ENCODE assay signal across 12 mouse cellular contexts in the genomic region with DNA sequence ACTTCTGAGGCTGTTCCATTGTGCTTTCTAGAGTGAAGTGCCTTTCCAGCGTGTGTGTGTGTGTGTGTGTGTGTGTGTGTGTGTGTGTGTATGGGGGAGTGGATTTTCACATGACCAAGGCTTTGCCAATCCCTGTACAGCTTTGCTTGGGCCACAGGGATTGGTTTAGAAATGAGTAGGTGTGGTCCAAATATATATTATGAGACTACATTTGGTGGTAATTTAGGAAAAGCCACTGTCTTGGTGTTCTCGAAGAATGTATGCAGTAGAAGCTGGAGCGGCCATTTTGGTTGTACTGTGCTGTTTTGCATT.
DNase-seq lines count a peak whose midpoint lies in the region; ATAC-seq lines count a peak whose summit lies in the region.
"Had no signal": no experiment of that assay in that cellular context is flagged by ENCODE, and none has a peak within 500 bp of the region (broad histone marks: within the 10 kb centered on the region; RNA-seq: fewer than 3 reads in every experiment).

No protein-coding gene starts in this region.

- peaks cover 6% of the 10 kb centered on the region; the same call in 1 of the 2 replicates for H3K4me1 ChIP-seq in neural tube, embryonic 11.5 days (ENCODE audit: control insufficient read depth, insufficient read depth, low read length)
- H3K4me1 ChIP-seq in hindbrain, embryonic 11.5 days (replicated peaks; ENCODE audit: control insufficient read depth, insufficient read depth, low read length): no peaks in the 10 kb centered on the region
- H3K4me1 ChIP-seq in midbrain, embryonic 12.5 days: peaks cover 13% of the 10 kb centered on the region
- peaks cover 15% of the 10 kb centered on the region for H3K4me1 ChIP-seq in neural tube, embryonic 15.5 days
- H3K4me1 ChIP-seq in kidney, embryonic 14.5 days (ENCODE audit: control insufficient read depth, insufficient read depth, low read length): no peaks in the 10 kb centered on the region
- H3K4me1 ChIP-seq: liver, embryonic 12.5 days had no signal

- no peaks in the 10 kb centered on the region for H3K9me3 ChIP-seq in neural tube, embryonic 11.5 days (ENCODE audit: control insufficient read depth, low read length)
- no peaks in the 10 kb centered on the region for H3K9me3 ChIP-seq in hindbrain, embryonic 11.5 days (ENCODE audit: control insufficient read depth, low read length)
- no peaks in the 10 kb centered on the region for H3K9me3 ChIP-seq in midbrain, embryonic 12.5 days
- no peaks in the 10 kb centered on the region for H3K9me3 ChIP-seq in neural tube, embryonic 15.5 days (replicated peaks)
- no peaks in the 10 kb centered on the region for H3K9me3 ChIP-seq in kidney, embryonic 14.5 days (ENCODE audit: control insufficient read depth, low read length)
- H3K9me3 ChIP-seq: liver, embryonic 12.5 days had no signal

- H3K9ac ChIP-seq in neural tube, embryonic 11.5 days (ENCODE audit: low read length): no peak overlapping the region
- H3K9ac ChIP-seq in hindbrain, embryonic 11.5 days (ENCODE audit: low read depth, low read length): no peak overlapping the region
- no peak overlapping the region for H3K9ac ChIP-seq in midbrain, embryonic 12.5 days (replicated peaks)
- no peak overlapping the region for H3K9ac ChIP-seq in neural tube, embryonic 15.5 days (replicated peaks)
- no peak overlapping the region for H3K9ac ChIP-seq in kidney, embryonic 14.5 days (ENCODE audit: low read depth, low read length)
- H3K9ac ChIP-seq: liver, embryonic 12.5 days had no signal

- no peak overlapping the region for H3K4me2 ChIP-seq in neural tube, embryonic 11.5 days (ENCODE audit: low read depth)
- H3K4me2 ChIP-seq in hindbrain, embryonic 11.5 days (replicated peaks; ENCODE audit: low read depth, low read length): no peak overlapping the region
- no peak overlapping the region for H3K4me2 ChIP-seq in midbrain, embryonic 12.5 days (replicated peaks)
- 0 out of 2 replicates have a peak overlapping the region, but pooled peaks have one; percentile 19 for H3K4me2 ChIP-seq in neural tube, embryonic 15.5 days
- H3K4me2 ChIP-seq in kidney, embryonic 14.5 days (replicated peaks; ENCODE audit: low read depth, low read length): no peak overlapping the region
- H3K4me2 ChIP-seq: liver, embryonic 12.5 days had no signal

- H3K27ac ChIP-seq in neural tube, embryonic 11.5 days (ENCODE audit: low read depth, low read length): peak overlapping the region; percentile 82
- H3K27ac ChIP-seq in hindbrain, embryonic 11.5 days (ENCODE audit: low read depth, low read length): peak overlapping the region; percentile 88
- H3K27ac ChIP-seq in midbrain, embryonic 12.5 days (replicated peaks): peak overlapping the region; percentile 76
- H3K27ac ChIP-seq in neural tube, embryonic 15.5 days (replicated peaks): peak overlapping the region; percentile 84
- no peak overlapping the region for H3K27ac ChIP-seq in kidney, embryonic 14.5 days (ENCODE audit: low read depth, low read length)
- H3K27ac ChIP-seq: gastrocnemius, adult 2 months; liver, embryonic 12.5 days had no signal

- no peak overlapping the region for H3K4me3 ChIP-seq in neural tube, embryonic 11.5 days (ENCODE audit: low read depth, low read length)
- no peak overlapping the region for H3K4me3 ChIP-seq in hindbrain, embryonic 11.5 days (ENCODE audit: low read depth, low read length)
- no peak overlapping the region for H3K4me3 ChIP-seq in midbrain, embryonic 12.5 days
- no peak overlapping the region for H3K4me3 ChIP-seq in neural tube, embryonic 15.5 days (replicated peaks)
- H3K4me3 ChIP-seq in kidney, embryonic 14.5 days (ENCODE audit: low read length): no peak overlapping the region
- H3K4me3 ChIP-seq: gastrocnemius, adult 2 months; liver, embryonic 12.5 days had no signal

- no peak; the same call in none of the 2 replicates for ATAC-seq in neural tube, embryonic 11.5 days (ENCODE audit: insufficient read depth, low FRiP score, low TSS enrichment)
- ATAC-seq in hindbrain, embryonic 11.5 days (ENCODE audit: low FRiP score): no peak; the same call in 1 of the 2 replicates
- no peak for ATAC-seq in midbrain, embryonic 12.5 days (ENCODE audit: low FRiP score, low read depth)
- ATAC-seq in neural tube, embryonic 15.5 days (ENCODE audit: low FRiP score): no peak
- ATAC-seq in kidney, embryonic 14.5 days (ENCODE audit: low FRiP score, low TSS enrichment): no peak
- ATAC-seq: inflammation-experienced regulatory T-cells, adult 6 months; liver, embryonic 12.5 days had no signal

- WGBS in neural tube, embryonic 11.5 days: 68% methylated on average over 3 of the region's 3 CpGs
- 68% methylated on average over 3 of the region's 3 CpGs for WGBS in hindbrain, embryonic 11.5 days
- WGBS in midbrain, embryonic 12.5 days: 72% methylated on average over 3 of the region's 3 CpGs
- WGBS in neural tube, embryonic 15.5 days: 49% methylated on average over 3 of the region's 3 CpGs
- WGBS in kidney, embryonic 14.5 days: 70% methylated on average over 3 of the region's 3 CpGs

- DNase-seq in neural tube, embryonic 11.5 days (ENCODE audit: low spot score): no peak
- no peak for DNase-seq in neural tube, embryonic 10.5 days (ENCODE audit: extremely low spot score, low spot score)
- no peak for DNase-seq in hindbrain, embryonic 11.5 days (ENCODE audit: low spot score)
- DNase-seq in ovary, postnatal 14 days (ENCODE audit: low spot score): no peak
- DNase-seq in urinary bladder, postnatal 25 days (ENCODE audit: low spot score): no peak
- DNase-seq: gastrocnemius, adult 2 months; kidney, postnatal 14 days had no signal

- H3K27me3 ChIP-seq in neural tube, embryonic 11.5 days (ENCODE audit: control insufficient read depth, insufficient read depth, low read length): no peaks in the 10 kb centered on the region
- H3K27me3 ChIP-seq in hindbrain, embryonic 11.5 days (ENCODE audit: control insufficient read depth, insufficient read depth, low read length): no peaks in the 10 kb centered on the region
- H3K27me3 ChIP-seq in midbrain, embryonic 12.5 days: no peaks in the 10 kb centered on the region
- H3K27me3 ChIP-seq in neural tube, embryonic 15.5 days (replicated peaks): no peaks in the 10 kb centered on the region
- H3K27me3 ChIP-seq in kidney, embryonic 14.5 days (ENCODE audit: control insufficient read depth, insufficient read depth, low read length): no peaks in the 10 kb centered on the region
- H3K27me3 ChIP-seq: liver, embryonic 12.5 days had no signal

- no peaks in the 10 kb centered on the region for H3K36me3 ChIP-seq in neural tube, embryonic 11.5 days (ENCODE audit: control insufficient read depth, insufficient read depth, low read length)
- H3K36me3 ChIP-seq in hindbrain, embryonic 11.5 days (ENCODE audit: control insufficient read depth, insufficient read depth, low read length): no peaks in the 10 kb centered on the region
- H3K36me3 ChIP-seq in midbrain, embryonic 12.5 days: no peaks in the 10 kb centered on the region
- no peaks in the 10 kb centered on the region for H3K36me3 ChIP-seq in neural tube, embryonic 15.5 days
- no peaks in the 10 kb centered on the region for H3K36me3 ChIP-seq in kidney, embryonic 14.5 days (ENCODE audit: control insufficient read depth, insufficient read depth, low read length)
- H3K36me3 ChIP-seq: liver, embryonic 12.5 days had no signal
